Mouse (Mus musculus) midbrain, embryonic 16.5 days (tissue): ENCODE results near the gene Tubb5. TPM values are rescaled to one million over a fixed set of nuclear protein-coding genes. Genes with fewer than 3 reads are reported as not detected.
A peak's percentile ranks its signal among the peaks of the same experiment; 100 is the strongest.

ENCODE experiments used
- ATAC-seq: fragments of 200-750 bp; cut with Nextera tagmentation; 2 replicates; pipeline ENCODE4 v1.8.0; 2017; ENCODE audit warnings: moderate TSS enrichment
- H3K27ac ChIP-seq: fragments of 300-500 bp; sonication (generic); 2 replicates; pipeline ENCODE4 v1.5.1; 2014; ENCODE audit warnings: mild to moderate bottlenecking, low read length, mixed read lengths
- H3K27me3 ChIP-seq: fragments of 300-500 bp; sonication (generic); 2 replicates; pipeline ENCODE4 v1.6.1; 2014; ENCODE audit warnings: low read depth, low read length, mixed read lengths; ENCODE audit not compliant: control insufficient read depth, insufficient read depth
- H3K36me3 ChIP-seq: fragments of 300-500 bp; sonication (generic); 2 replicates; pipeline ENCODE4 v1.6.1; 2014; ENCODE audit warnings: mild to moderate bottlenecking, low read length, moderate library complexity, mixed read lengths; ENCODE audit not compliant: control insufficient read depth, insufficient read depth
- H3K4me1 ChIP-seq: fragments of 300-500 bp; sonication (generic); 2 replicates; pipeline ENCODE4 v1.6.1; 2014; ENCODE audit warnings: mild to moderate bottlenecking, low read length, mixed read lengths; ENCODE audit not compliant: control insufficient read depth, insufficient read depth
- H3K4me2 ChIP-seq: fragments of 300-500 bp; sonication (generic); 2 replicates; pipeline ENCODE4 v1.6.1; 2014; ENCODE audit warnings: mild to moderate bottlenecking, low read length, mixed read lengths
- H3K4me3 ChIP-seq: fragments of 300-500 bp; sonication (generic); 2 replicates; pipeline ENCODE4 v1.5.1; 2014; ENCODE audit warnings: low read depth, mild to moderate bottlenecking, low read length, moderate library complexity, mixed read lengths
- H3K9ac ChIP-seq: fragments of 300-500 bp; sonication (generic); 2 replicates; pipeline ENCODE4 v1.6.1; 2014; ENCODE audit warnings: low read depth, low read length, mixed read lengths
- H3K9me3 ChIP-seq: fragments of 300-500 bp; sonication (generic); replicated peaks from 2 replicates; pipeline ENCODE4 v1.6.1; 2014; ENCODE audit warnings: mild to moderate bottlenecking, low read length, mixed read lengths; ENCODE audit not compliant: control insufficient read depth, poor library complexity, severe bottlenecking
- WGBS: fragments of 180-500 bp; shearing (Covaris S2); extraction: QIAGEN DNeasy Blood & Tissue Kit; methylation state at CpG from one replicate; pipeline ENCODE4 v1.1.7; 2014; 5-methylcytosine and 5-hydroxymethylcytosine counted together
- polyA plus RNA-seq: library from polyadenylated mRNA; unstranded; fragments of >200 nt; fragmentation: Nextera tagmentation; extraction: Ambion mirVana; gene quantifications from 2 replicates; pipeline ENCODE4 v1.2.1, GENCODE M21; 2015

The Tubb5 gene
- polyA plus RNA-seq, 1 experiment from 2014 or later: 1,852 TPM

DNA sequence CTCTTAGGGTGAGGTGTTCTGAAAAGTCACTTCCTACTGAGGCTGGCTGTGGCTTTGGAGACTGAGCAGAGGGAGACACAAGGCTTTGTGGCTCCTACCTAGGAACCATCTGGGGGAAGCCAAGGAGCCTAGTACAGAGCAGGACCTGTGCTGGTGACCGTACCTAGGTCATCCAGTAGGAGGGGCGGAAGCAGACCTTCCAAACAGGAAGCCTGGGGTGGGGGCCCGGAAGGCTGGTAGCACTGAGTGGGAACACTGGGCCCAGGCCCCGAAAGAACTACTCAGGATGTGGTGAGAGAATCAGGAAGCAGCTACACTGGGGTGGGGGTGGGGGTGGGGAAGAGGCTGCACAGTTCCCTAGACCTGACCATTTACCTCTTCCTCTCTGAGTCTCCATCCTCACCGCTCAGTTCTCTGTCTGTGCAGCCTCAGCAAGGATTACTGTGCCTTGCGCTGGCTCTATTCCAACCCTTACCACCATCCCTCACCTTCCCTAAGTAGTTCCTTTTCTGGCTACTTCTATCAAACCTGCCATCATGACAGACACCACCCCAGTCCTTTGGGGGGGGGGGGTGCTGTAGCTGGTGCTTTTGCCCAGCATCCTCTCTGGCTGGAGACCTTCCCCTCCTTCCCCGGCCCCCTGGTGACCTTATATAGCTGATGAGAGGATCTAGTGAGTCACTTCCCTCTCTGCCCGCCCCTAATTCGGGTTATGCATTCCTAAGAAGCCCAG lies 32.2 kb upstream of the Tubb5 start:
- Histone ChIP-seq H3K36me3 (peaks cover 4% of the 10 kb centered on the region), H3K4me1 (peaks cover 52% of the 10 kb centered on the region), H3K27ac (peak overlapping the region; percentile 54; the same call in 1 of the 2 replicates), H3K27me3 (no peaks in the 10 kb centered on the region), H3K4me2 (peak overlapping the region; percentile 95), H3K9ac (peak overlapping the region; percentile 57), H3K9me3 (no peaks in the 10 kb centered on the region; the same call in 1 of the 2 replicates), H3K4me3 (peak overlapping the region; percentile 74)
- 76% methylated on average over 9 of the region's 9 CpGs for WGBS
- no peak for ATAC-seq

DNA sequence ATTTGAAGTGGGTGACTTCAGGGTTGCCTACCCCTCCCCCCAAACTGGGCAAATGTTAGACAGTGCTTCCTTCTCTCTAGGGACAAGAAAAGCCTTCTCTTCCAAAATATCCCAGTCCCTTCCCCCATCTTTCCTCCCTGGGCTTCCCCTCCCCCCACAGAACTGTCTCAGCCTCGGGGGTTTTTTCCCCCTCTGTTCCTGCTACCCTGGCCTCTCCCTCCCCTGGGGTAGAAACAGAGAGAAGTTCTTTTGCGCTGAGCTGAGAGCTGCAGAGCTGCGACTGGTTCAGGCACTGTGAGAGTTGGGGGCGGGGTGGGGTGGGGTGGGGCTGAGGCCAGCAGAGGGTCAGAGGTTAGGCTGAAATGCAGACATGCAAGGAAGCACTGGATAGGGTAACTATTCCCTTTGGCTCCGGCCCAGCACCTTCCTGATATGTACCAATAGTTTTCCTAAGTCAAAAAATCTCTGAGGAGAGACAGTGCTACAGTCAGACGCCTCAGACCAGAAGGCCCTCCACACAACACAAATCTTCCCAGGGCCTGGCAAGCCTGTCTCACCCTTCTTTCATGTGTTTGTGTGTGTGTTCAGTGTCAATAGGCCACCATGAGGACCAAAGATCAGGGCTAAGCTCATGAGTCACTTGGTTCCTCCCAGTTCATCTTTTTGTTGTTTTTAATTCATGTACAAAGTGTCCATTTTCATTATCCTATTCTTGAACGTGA lies 31.4 kb upstream of the Tubb5 start:
- H3K36me3 ChIP-seq: no peaks in the 10 kb centered on the region; the same call in 1 of the 2 replicates
- H3K27me3 ChIP-seq: no peaks in the 10 kb centered on the region
- H3K4me2 ChIP-seq: peak overlapping the region; percentile 95
- H3K27ac ChIP-seq: peak overlapping the region; percentile 48; the same call in 1 of the 2 replicates
- 1% methylated on average over 7 of the region's 7 CpGs for WGBS
- no peak for ATAC-seq
- peak overlapping the region; percentile 85 for H3K9ac ChIP-seq
- peaks cover 57% of the 10 kb centered on the region for H3K4me1 ChIP-seq
- H3K4me3 ChIP-seq: peak overlapping the region; percentile 74
- no peaks in the 10 kb centered on the region; the same call in 1 of the 2 replicates for H3K9me3 ChIP-seq

DNA sequence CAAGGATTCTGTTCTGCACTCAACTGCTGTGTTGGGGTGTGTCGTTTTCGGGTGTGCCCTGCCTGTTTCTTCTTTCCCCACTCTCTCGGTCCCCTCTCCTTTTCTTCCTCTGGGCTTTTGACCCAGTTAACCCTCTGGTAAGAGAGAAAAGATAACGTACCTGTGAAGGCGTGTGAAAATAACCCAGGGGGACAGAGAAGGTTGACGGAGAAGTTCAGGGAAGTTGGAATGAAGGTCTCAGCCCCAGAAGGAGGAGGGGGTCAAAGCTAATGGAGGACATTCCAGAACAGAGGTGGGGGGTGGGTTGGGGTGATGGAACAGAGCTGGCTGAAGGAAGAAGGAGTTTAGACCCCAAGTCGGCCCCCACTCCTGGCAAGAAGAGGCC lies 30.8 kb upstream of the Tubb5 start:
- Histone ChIP-seq H3K27me3 (no peaks in the 10 kb centered on the region), H3K4me1 (peaks cover 58% of the 10 kb centered on the region), H3K4me2 (peak overlapping the region; percentile 95), H3K9me3 (no peaks in the 10 kb centered on the region; the same call in 1 of the 2 replicates), H3K36me3 (no peaks in the 10 kb centered on the region; the same call in 1 of the 2 replicates), H3K9ac (peak overlapping the region; percentile 85), H3K4me3 (peak overlapping the region; percentile 74), H3K27ac (peak overlapping the region; percentile 95; the same call in 1 of the 2 replicates)
- no peak for ATAC-seq
- WGBS: 4% methylated on average over 7 of the region's 7 CpGs

DNA sequence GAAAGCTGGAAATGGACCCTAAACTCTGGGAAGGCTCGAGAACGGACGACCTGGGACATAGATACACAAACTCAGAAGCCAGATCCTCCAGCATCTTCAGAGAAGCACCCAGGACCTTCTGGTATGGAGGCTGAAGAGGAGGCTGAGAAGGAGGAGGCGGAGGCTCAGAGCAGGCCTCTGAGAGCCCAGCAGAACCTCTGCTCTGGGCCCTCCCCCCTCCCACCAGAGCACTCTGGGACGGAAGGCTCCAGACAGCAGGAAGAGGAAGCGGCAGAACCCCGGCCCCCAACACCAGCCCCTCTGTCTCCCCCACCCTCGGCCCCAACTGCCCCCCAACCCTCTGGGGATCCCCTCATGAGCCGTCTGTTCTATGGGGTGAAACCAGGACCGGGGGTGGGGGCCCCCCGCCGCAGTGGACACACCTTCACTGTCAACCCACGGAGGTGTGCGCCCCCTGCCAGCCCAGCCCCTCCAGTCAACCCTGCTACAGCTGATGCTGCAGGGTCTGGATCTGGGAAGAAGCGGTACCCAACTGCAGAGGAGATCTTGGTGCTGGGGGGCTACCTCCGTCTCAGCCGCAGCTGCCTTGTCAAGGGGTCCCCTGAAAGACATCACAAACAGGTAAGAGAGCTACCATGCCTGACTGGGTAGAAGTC lies 30.2 kb upstream of the Tubb5 start:
- Histone ChIP-seq H3K4me3 (peak overlapping the region; percentile 74), H3K36me3 (no peaks in the 10 kb centered on the region; the same call in 1 of the 2 replicates), H3K9ac (peak overlapping the region; percentile 85), H3K9me3 (no peaks in the 10 kb centered on the region; the same call in 1 of the 2 replicates), H3K27me3 (no peaks in the 10 kb centered on the region), H3K4me1 (peaks cover 58% of the 10 kb centered on the region), H3K27ac (peak overlapping the region; percentile 95), H3K4me2 (peak overlapping the region; percentile 95)
- ATAC-seq: no peak
- WGBS: 37% methylated on average over 15 of the region's 17 CpGs

DNA sequence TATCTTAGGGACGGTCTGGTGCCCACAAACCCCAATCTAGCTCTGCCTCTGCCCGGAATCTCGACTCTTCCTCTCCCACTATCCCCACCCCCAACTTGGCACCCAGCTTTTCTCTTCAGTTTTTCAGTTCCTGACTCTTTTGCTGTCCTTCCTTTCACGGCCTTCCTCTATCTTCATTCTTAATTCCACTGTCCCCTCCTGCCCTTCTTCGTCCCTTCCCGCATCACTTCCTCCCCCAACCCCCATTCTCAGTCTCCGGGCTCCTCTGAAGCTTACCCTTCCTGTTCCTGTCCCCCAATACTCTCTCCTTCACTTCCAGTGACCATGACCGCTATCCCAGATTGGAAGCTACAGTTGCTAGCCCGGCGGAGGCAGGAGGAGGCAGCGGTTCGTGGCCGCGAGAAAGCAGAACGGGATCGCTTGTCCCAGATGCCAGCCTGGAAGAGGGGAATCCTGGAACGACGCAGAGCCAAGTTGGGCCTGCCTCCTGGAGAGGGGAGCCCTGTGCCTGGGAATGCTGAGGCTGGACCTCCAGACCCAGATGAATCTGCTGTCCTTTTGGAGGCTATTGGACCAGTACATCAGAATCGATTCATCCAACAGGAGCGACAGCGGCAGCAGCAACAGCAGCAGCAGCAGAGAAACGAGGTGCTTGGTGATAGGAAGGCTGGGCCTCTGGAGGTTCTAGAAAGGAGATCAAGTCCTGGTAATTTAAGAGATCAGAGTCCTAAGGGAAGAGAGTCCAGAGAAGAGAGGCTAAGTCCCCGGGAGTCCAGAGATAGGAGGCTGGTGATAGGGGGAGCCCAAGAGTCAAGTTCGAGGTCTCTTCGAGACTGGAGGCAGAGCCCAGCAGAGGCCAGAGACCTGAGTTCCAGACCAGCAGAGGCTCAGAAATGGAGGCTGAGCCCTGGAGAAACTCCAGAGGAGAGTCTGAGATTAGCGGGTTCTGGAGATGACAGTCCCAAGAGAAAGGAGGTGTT lies 29.1 kb upstream of the Tubb5 start:
- no peak; the same call in 1 of the 2 replicates for ATAC-seq
- 7% methylated on average over 26 of the region's 26 CpGs for WGBS
- peak overlapping the region; percentile 85 for H3K9ac ChIP-seq
- peak overlapping the region; percentile 74 for H3K4me3 ChIP-seq
- peak overlapping the region; percentile 95 for H3K27ac ChIP-seq
- H3K36me3 ChIP-seq: no peaks in the 10 kb centered on the region; the same call in 1 of the 2 replicates
- H3K4me2 ChIP-seq: peak overlapping the region; percentile 95
- H3K4me1 ChIP-seq: peaks cover 49% of the 10 kb centered on the region
- H3K27me3 ChIP-seq: no peaks in the 10 kb centered on the region
- H3K9me3 ChIP-seq: no peaks in the 10 kb centered on the region; the same call in 1 of the 2 replicates

DNA sequence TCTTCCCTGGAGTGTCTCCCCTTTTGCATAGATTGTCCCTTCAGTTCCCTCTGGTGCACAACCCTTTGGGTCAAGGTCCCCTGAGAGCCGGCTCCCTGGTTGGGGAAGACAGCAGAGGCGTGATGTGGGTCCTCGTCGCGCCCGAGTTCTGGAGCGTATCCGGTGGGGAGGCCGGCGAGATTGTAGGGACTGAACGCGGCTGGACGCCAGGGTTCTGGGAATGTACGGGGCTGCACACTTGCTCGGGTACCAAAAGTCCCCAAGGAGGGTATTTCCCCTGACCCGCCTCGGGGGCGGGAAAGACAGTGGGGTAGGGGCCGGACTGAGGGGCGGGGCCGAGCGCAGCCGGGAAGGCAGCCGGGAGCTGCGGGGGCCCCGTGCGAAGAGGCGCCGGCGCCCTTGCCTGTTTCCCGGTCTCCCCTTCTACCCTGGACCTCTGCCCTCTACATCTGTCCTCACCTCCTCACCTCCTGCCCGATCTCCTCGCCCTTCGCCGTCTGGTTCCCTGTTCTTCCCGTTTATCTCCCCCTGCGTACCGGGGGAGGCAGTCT lies 28.2 kb upstream of the Tubb5 start:
- Histone ChIP-seq H3K27ac (peak overlapping the region; percentile 95), H3K4me1 (peaks cover 50% of the 10 kb centered on the region), H3K27me3 (no peaks in the 10 kb centered on the region), H3K9me3 (no peaks in the 10 kb centered on the region; the same call in 1 of the 2 replicates), H3K36me3 (no peaks in the 10 kb centered on the region; the same call in 1 of the 2 replicates), H3K4me2 (peak overlapping the region; percentile 95), H3K9ac (peak overlapping the region; percentile 85), H3K4me3 (peak overlapping the region; percentile 74)
- peak; percentile 21 for ATAC-seq
- under 1% methylated on average over 24 of the region's 38 CpGs for WGBS

DNA sequence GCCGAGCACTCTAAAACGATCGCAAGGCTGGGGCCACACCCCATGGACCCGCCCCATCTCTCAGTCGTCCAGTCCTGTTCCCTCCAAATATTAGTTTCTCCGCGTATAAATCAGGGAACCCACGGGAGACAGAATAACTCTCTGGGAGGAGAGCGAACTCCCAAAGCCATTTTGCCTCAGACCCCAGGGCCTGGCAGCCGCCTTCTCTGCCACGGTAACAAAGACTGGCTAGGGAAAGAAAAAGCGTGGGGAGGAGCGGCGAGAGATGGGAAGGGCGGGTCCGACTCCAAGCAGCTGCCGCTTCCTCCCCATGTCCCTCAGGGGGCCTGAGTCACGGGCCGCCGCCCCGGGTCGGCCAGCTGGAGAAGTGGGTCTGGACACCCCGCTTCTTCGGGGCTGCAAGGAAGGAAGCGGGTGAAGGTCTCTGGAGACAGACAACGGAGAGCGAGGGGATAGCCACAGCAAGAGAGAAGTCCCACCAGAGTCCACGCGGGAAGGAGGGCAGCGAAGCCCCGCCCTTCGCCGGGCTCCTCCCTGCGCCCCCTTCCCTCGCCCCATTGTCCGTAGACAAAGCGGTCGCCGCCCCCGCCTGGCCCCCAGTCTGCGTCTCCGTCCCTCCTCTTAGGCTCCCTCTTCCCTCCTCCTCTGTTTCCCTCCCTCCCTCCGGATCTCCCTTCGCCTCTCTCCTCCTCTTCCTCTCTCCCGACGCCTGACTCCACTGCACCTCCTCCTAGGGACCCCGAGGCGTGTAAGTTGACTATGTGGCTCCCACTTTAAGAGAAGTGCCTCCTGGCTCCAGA lies 27.6 kb upstream of the Tubb5 start, which contains the start of gene Ppp1r18:
Gene Ppp1r18 (plus strand): TSS at position 113 of the 800 bp plus-strand sequence.
- ATAC-seq: peak; percentile 53
- H3K9ac ChIP-seq: peak within 1 kb of the TSS; percentile 85

More for the DNA sequence above, 27.6 kb upstream of the Tubb5 start, which contains the start of gene Ppp1r18:
- Histone ChIP-seq H3K36me3 (no peaks in the 10 kb centered on the region), H3K4me1 (peaks cover 50% of the 10 kb centered on the region), H3K9me3 (no peaks in the 10 kb centered on the region), H3K27ac (peak within 1 kb of the TSS; percentile 95), H3K4me3 (peak within 1 kb of the TSS; percentile 74), H3K4me2 (peak within 1 kb of the TSS; percentile 95), H3K27me3 (no peaks in the 10 kb centered on the region)
- WGBS: 0% methylated on average over 47 of the region's 48 CpGs
